Mouse (Mus musculus) A20 (cell line): ENCODE results near the gene En2.
A peak's percentile ranks its signal among the peaks of the same experiment; 100 is the strongest.

Source experiments
- DNase-seq: peaks from one replicate; pipeline ENCODE4 v3.0.0-alpha.2; 2011; ENCODE audit warnings: low read depth, low spot score

Gene En2

DNA sequence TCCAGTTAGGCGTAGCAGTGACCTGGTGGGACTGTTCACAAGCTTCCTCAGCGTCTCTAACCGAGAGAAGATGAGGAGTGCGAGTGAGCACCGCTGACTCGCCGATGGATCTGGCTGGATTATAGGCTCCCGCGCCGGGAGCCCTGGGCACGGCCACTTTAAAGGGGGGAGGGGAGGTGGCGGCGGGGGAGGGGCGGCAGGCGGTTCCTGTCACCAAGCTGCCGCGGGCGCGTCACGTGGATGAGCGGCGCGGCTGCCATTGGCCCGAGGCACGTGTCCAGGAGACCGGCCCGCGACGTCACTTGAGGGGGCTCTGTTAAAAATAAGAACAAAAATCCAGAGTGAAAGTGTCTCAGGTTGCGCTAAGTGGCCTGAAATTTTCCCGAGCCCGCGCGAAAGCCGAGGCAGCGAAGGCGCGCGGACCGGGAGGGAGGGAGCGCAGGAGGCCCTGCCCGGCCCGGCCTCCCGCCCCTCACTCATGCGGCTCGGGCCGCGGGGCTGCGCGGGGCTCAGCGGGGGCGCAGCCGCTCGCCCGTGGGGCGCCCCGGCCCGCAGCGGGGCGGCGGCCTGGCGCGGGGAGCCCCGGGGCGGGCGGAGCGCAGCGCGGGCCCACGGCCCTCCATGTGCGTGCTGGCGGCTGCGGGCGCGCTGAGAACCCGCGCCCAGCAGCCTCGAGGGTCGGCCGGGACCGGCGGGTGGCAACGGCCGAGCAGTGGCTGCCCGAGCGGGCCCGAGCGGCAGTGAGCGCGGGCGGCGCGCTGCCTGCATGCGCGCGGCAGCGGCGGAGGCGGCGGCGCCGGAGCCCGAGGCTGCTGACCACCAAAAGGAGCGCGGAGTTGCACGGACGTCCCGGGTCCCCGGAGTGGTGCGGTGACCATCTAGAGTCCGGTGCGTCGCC lies at the start of gene En2:
En2 (plus strand) TSS at position 337 of the 898 bp plus-strand sequence.
- no peak for DNase-seq

DNA sequence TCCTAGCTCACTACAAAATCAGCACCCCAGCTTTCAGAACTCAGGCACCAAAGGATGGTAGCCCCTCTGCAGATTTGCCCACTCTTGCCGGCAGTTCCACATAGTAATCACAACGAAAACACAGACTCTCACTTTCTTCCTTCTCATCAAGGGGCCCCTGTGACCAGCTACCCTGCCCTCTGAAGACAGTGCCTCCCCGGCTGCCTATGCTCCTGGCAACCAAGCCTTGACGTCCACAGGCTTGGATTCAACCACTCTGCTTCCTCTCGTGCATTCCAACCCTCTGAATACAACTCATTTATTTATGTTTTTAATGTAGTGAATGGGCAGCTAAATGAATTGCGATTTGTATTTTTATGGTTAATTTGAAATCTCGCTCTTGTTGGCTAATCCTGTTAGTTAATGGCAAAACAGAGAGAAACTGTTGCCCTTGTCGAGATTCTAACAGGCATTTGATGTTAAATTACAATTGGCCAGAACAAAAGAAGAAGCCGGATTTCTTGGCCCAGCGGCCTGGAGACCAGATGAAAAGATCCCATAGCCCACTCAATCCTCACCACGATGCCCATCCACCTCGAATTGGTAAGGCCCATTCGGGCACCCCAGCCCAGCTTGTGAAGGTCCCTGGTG lies 48.1 kb upstream of the En2 start:
- DNase-seq, result no peak

DNA sequence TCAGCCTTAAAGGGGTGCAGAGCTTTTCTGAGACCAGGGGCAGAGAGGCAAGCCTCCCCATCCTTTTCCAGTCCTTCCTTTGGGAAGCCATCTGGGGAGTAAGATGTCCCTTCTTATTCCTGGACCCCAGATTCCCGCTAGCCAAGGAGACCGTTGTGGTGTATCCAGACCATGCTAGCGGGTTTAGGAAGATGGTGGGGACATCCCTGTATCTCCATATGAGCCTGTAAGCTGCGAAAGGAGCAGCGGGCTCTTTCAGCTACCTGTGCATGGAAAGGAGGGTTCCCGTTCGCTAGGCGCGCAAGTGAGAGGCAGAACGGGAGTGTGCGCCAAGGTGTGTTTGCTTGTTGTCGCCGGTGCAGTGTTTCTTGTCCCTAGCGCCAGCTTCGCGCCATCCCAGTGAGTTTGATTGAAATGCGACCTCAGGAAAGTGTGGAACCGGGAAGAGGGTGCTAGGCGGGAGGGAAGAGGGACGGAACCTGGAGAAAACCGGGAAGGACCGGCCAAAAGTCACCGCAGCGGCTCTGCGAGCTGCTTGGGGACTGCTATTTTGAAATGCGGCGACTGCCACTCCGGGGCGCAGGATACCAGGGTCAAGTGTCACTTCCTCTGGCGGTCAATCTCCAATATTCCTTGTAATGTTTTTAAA lies 47.5 kb upstream of the En2 start:
- DNase-seq, result no peak

DNA sequence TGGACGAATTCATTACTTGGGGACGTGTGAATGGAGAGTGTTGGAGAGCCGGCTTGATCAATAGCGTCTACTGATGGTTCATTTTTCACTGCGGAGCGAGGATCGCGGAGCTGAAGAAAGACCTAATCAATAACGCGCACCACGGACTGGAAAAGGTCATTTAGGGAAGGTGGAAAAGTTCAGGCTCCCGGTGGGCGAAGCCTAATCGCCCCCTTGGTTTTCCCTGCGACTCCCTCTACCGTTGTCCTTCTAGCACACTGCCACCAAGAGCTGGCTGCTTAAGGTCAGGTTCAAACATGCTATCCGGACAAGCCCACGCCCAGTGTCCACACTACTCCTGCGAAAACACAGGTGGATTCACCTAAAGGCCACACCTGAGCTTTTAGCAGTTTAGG lies 47.0 kb upstream of the En2 start:
- no peak for DNase-seq

DNA sequence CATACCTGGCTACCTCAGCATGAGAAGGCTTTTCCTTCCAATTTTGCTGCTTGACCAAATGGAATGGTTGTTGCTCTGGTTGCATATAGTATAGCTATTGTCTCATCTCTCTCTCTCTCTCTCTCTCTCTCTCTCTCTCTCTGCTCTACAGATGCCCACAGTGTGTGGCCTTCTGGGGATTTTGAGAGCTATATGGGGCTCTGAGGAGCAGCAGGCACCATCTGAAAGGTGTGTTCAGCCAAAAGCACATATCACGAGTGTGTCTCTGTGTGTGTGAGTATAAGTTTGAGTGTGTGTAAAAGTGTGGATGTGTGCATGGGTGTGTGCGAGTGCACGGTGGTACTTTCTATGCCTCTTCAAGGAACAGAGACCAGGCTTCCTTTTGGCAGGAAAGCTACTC lies 45.9 kb upstream of the En2 start:
- no peak for DNase-seq

DNA sequence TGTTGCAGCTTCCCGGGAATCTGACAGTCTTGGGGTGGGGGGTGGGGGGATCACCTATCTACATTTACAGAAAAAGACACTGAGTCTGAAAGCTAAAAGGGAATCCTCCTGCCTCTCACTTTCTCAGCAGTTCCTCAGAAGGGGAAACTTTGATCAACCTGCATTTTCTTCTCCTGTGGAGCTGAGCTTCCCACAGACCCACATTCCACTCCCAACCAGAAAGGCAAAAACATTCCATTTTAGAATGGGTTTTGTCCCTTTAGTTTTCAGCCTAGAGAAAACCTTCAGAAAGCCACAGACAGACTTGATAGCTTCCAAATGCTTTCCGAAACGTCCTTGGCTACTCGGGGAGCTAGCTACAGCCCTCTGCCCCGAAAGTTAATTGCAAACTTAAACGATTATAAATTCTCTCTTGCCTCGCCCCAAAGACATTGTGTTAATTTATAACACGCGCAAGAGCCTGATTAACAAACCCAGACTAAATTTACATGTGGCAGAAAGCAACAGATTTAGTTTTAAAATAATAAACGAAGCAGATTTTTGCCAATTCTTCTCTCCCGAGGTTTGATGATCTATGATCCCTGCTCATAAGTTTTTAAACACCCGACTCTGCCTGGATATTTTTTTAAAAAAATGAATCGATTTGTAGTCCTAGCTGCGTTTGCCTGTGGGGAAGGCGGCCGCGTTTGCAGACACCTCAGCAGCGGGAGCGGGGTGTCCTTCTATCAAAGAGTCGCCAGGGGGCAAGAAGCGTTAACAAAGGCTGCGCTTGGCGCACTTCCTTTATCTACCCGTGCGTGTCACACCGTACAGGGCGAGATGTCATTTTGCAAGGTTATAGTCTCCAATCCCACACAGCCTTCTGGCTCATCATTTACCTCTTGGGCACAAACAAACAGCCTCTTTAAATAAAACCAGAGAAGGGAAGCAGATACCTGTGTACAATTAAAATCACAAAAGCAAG lies 42.7 kb upstream of the En2 start:
- DNase-seq, result peak; percentile 77

DNA sequence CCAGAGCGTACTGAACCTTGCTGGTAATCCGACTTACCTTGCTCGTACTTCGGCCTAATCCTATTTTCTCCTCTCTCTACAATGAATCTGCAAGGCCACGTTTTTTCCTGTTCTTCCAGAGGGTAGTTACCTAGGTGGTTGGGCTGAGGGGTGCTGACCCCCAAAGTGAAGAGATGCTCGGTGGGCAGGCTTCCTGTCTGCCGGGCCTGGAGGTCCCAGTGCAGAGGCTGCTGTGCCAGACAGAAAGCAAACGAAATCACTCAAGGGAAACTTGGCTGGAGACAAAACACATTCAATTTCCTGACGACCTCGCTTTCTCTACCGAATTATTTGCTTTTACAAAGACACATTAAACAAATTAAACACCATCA lies 42.1 kb upstream of the En2 start:
- no peak for DNase-seq

DNA sequence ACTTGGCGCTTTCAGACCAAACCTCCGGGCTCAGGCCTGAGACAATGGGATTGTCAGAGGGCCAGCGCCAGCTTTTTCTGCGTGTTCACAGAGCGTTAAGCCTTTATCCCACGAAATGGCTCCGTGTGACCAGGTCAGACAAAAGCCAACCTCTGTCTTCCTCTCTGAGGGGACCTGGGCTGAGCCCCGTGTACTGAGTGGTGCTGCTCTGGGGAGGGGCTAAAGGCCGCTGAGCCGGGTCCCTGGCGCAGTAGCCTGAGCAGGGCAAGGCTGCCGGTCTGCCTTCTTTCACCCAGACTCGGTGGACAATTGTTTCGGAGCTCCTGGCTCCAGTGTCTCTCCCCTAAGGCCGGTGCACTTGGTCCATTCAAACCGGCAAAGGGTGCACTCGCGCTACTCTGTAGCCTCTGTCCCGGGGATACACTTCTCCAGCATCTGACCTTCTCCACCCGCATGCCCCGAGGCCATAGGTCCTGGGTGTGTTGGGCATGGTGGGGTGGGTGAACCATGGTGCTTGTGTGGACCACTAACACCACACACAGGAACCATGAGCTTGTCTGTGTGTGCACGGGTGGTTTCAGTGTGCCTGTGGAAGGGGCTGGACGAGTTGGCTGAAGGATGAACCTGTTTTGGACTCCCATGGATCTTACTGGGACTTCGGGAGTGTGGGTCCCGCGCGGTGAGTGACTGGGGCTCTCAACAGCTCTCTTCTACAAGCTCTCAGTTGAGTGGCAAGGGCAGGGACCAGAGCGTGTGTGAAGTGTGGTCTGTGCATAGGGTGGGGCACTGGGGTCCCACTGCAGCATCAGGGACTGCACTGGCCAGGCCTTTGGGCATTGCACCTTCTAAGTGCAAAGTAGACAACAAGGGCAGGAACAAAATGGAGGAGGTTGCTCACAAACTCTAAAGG lies 40.9 kb upstream of the En2 start:
- DNase-seq, result no peak

DNA sequence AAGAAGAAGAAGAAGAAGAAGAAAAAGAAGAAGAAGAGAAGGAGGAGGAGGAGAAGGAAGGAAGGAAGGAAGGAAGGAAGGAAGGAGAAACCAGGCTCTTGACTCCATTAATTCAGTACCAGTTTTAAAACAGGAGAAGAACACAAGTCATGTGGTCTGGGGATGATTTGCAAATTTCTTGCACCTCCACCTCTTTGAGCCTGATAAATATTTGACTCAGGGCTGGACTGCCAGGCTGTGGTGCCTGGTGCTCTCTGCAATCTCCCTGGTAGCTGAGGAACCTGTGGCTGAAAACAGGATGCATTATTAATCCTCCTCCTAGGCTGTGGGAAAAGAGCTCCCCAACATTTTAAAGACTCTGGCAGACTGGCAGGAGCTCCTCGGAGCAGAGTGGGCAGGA lies 36.6 kb upstream of the En2 start:
- DNase-seq, result no peak

DNA sequence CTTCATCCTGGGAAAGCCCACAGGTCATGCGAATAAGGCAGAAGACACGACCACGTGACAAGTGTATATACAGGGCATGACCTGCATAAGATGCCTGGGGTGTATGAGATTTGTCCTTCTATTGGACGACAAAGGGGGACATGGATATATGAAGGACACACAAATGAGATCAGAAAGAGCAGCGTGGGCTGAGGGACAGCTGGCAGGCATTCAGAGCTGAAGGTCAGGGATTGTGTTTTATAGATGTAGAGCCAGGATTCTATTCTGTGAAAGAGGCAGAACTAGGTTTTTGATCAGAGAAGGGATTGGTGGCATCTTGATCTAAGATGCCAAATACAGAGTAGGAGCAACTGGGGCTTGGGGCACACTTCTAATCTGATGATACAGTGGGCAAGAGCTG lies 33.3 kb upstream of the En2 start:
- no peak for DNase-seq

DNA sequence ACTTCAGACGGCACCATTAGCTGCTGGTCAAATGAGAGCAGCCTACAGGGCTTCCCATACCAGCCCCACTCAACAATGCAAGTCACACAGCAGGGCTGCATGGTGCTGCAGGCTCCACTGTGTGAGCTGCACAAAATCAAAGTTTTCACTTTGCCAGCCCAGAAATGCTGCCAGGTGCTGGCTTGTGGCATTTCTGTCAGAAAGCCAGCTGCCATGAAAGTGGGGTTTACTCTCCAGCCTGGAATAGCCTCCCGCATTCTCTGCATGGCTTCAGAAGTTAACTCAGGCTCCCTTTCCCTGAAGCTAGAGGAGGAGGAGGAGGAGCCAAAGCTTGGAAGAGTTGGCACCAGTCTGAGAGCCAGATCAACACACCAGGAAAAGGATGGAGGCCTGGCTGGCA lies 29.1 kb upstream of the En2 start:
- no peak for DNase-seq

DNA sequence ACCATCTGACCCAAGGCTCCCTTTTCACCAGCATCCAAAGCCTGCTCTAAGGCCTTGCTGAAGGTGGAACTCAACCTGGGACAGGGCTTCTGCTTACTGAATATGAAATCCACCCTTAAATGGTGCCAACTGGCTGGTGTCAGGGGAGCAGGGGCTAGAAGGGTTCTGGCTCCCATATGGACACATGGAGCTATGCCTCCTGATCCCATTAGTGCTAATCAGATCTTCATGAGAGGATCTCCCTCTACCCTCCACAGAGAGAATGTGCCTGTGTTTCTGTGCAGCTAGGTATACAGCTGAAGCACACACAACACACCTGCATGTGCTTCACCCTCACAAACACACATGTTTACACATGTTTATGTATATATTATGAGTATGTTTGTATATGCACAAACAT lies 20.9 kb upstream of the En2 start:
- DNase-seq, result no peak

DNA sequence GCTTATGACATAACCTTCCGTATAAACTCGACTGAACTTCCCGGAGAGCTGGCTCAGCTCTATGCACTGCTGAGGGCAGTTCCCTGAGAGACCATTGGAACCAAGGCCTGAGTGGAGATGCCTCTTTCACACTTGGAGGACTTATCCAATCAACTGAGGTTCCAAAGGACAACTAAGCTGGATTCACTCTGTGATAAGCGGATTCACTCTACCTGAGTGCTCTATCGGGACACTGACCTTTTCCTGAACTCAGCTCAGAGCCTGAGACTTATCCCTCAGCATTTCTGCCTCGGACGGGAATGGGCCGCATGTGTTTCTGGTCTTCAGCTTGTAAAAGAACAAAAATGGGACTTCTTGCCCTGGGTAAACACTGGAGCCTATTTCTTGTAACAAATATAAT lies 19.5 kb upstream of the En2 start:
- DNase-seq, result no peak

DNA sequence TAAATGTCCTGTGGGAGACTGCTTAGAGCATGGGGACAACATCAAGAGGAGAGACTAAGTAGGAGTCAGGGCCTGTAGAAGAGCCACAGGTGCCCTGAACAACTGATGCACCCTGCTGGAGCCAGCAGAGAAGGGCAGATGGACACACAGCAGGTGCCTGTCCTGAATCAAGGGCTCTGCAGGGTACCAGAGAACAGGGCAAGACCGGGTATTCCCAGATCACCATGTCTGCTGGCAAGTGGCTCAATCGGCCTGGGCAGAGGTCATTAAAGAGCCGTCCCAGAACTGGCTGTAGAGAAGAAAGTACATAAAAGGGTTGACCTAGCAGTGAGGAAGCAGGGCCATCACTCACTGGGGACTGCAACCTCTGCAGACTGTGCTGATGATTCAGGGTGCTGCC lies 17.0 kb upstream of the En2 start:
- DNase-seq, result no peak

DNA sequence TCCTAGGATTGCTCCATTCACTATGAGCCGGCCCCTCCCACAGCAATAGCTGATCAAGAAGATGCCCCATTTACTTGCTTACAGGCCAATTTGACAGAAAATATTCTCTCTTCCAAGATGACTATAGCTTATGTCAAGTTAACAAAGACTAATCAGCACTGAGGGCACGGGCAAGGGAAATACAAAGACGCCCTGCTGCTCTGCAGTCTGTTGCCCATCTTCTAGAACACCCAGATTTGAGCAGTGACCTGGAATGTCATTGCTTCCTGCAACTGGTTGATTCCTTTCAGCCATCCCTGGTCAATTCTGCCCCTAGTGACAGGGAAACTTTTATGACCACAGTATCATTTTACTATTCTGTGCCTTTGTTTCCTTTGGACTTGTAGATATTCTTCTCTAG lies 16.1 kb upstream of the En2 start:
- no peak for DNase-seq

DNA sequence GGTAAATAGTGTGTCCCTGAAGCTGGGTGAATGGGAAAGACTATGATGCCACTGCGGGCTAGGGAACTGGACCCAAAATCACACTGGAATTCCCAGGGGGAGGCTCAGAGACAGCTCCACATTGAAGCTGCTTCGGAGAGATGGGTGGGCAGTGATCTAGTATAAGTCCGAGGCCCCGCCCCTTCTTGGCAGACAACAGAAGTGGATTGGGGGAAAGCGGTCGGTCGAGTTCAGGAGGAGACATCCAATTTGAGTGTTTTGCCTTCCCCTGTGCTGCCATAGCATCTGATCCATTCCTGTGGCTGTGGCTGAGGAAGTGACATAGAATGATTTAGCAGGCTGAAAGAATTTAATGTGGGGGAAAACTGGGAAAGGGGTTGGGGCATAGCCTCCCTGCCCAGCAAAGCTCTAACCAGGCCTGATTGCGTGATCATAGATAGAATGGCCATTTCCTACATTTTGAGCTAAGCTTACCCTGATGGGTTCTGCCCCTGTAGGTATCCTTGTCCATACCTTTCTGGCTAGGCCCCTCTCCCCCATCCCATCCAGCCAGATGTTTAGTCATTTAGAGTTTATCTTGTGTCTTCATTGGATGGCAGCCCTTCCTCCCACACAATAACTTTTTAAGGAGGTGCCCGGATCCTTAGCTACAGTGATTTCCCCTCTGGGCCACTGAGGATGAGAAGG lies 8.3 kb upstream of the En2 start:
- no peak for DNase-seq

DNA sequence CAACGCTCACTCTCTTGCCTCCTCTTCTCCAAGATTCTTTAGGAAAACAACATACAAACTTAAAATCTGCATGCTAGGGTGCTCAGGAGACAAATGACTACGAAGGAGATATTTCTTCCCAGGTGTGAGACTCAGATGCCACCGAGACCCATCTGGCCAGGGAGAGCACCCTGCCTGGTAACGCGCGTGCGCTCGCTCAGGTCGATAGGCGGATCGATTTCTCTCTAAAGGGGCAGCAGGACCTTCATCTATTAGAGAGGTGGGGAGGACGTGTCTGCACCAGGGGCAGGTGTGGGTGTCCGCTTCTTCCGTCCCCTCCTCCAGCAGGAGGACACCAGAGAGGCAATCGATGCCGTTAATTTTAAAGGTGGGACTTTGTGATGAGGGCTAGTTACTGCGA lies 7.7 kb upstream of the En2 start:
- no peak for DNase-seq

DNA sequence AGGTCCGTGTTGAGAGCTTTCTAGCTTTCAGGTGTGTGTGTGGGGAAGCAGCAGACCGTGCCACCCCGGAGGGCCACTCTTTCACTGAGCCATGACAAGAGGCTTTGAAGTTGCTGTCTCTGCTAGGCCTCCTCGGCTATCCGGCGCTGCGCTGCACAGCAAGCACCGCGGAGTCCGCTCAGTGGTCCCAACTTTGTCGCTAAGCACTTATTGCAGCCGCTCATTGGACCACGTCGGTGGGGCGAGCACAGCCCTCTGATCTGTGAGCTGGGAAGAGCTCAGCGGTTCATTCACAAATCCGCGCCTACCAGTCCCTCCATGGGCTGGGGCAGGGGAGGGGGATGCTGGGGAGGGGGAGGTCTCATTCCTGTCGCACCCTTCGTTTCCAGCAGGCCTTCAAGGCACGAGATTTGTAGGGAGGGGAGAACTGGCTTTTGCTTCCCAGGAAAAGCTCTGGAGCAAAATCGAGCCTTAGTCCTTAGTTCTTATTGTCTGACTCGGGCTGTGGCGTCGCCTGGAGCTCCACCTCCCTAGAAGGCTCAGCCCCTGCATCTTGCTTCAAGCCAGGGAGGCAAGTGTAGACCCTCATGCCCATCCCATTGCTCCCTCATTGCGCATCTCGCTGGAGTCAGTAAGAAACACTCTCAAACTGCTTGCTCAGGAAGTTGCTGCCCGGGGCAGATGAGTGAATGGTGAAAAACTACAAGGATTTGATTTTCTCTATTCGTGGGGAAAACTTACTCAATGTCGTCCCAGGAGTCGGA lies 7.0 kb upstream of the En2 start:
- DNase-seq, result no peak

DNA sequence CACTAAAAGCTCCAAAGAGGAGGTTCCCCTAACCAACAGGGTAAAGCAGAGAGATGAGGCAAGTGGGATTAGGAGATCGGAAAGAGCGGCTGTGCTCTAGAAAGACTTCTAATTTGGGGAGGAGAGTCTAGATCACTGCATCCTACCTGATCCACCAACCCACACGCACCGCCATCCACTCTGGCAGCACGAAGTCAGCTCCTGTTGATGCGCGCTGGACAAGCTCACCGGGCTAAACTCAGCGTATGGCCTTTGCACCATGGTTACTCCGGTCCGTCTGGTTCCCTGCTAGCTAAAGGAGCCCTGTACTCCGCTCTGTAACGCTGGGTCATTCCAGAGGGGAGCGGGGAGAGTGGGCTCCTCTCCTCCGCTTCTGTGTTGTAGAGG lies 6.4 kb upstream of the En2 start:
- no peak for DNase-seq
